Mouse (Mus musculus): ENCODE data around the gene Carmil2.

- no peak for TF ChIP-seq CTCF (conservative IDR thresholded peaks at IDR 0.05; ENCODE audit: low read length)
- TF ChIP-seq NANOG (IDR thresholded peaks at IDR 0.05; ENCODE audit: borderline replicate concordance, low read length) = no peak
These were observed 477 bp downstream of the Carmil2 start for GRCm38 (mm10) chr8:105686551-105686950.
